Comparison of ENCODE assay signal across 9 mouse cellular contexts in genomic region chr8:57579845-57580244, GRCm38 (mm10).
A peak's percentile ranks its signal among the peaks of the same experiment; 100 is the strongest.
DNase-seq lines count a peak whose midpoint lies in the region; ATAC-seq and TF ChIP-seq lines count a peak whose summit lies in the region.
"Had no signal": no experiment of that assay in that cellular context is flagged by ENCODE, and none has a peak within 500 bp of the region (broad histone marks: within the 10 kb centered on the region; RNA-seq: fewer than 3 reads in every experiment).

No protein-coding gene starts in this region.

- H3K4me1 ChIP-seq in lung, adult 2 months (ENCODE audit: control insufficient read depth, insufficient read depth, low read length) = peaks cover 4% of the 10 kb centered on the region
- H3K4me1 ChIP-seq in intestine, embryonic 15.5 days (replicated peaks) = no peaks in the 10 kb centered on the region; the same call in 1 of the 2 replicates

- DNase-seq in lung, adult 18-20 months = peak; percentile 21 to 27
- no peak for DNase-seq in lung, adult 2 months
- DNase-seq in naive thymus-derived CD4-positive, alpha-beta T cell, adult 2 months (ENCODE audit: low read depth) = peak; percentile 60
- no peak for DNase-seq in frontal cortex, adult 2 months (ENCODE audit: extremely low spot score in 1 of 2, low spot score in 1 of 2)
- DNase-seq in layer of hippocampus, postnatal 14 days (ENCODE audit: low spot score in 2 of 2) = no peak
- DNase-seq in urinary bladder, postnatal 14 days (ENCODE audit: low spot score) = no peak
- no peak for DNase-seq in adrenal gland, postnatal 10 days

- no peaks in the 10 kb centered on the region for H3K9me3 ChIP-seq in intestine, embryonic 15.5 days
- H3K9me3 ChIP-seq: limb, embryonic 15.5 days had no signal

- WGBS in lung, adult 2 months = 51% methylated on average over 6 of the region's 6 CpGs
- WGBS in intestine, embryonic 15.5 days = 67% methylated on average over 6 of the region's 6 CpGs

- H3K4me3 ChIP-seq in lung, adult 2 months (replicated peaks; ENCODE audit: extremely low read depth, low read depth, low read length) = no peak overlapping the region
- H3K4me3 ChIP-seq in intestine, embryonic 15.5 days (replicated peaks) = no peak overlapping the region
- H3K4me3 ChIP-seq: limb, embryonic 15.5 days had no signal

- no peak overlapping the region for H3K4me2 ChIP-seq in intestine, embryonic 15.5 days (replicated peaks)
- H3K4me2 ChIP-seq: limb, embryonic 15.5 days had no signal

- TF ChIP-seq POLR2A in lung, adult 2 months (IDR thresholded peaks at IDR 0.05; ENCODE audit: borderline replicate concordance, extremely low read depth, low read depth, low read length) = no peak

- no peaks in the 10 kb centered on the region for H3K36me3 ChIP-seq in intestine, embryonic 15.5 days
- H3K36me3 ChIP-seq: limb, embryonic 15.5 days had no signal

- peak; percentile 58 for ATAC-seq in intestine, embryonic 15.5 days

- H3K27ac ChIP-seq in intestine, embryonic 15.5 days = no peak overlapping the region
- H3K27ac ChIP-seq: limb, embryonic 15.5 days had no signal

- H3K9ac ChIP-seq in intestine, embryonic 15.5 days = no peak overlapping the region
- H3K9ac ChIP-seq: limb, embryonic 15.5 days had no signal

- TF ChIP-seq CTCF in lung, adult 2 months (IDR thresholded peaks at IDR 0.05; ENCODE audit: insufficient read depth, low read length) = no peak

- no peaks in the 10 kb centered on the region for H3K27me3 ChIP-seq in intestine, embryonic 15.5 days (replicated peaks)
- H3K27me3 ChIP-seq: limb, embryonic 15.5 days had no signal

Comparison
In these comparisons a context has a peak if more than half of its experiments do, and no peak if none do; other contexts are left out.
1. DNase-seq: peak in lung, adult 18-20 months (2 of 2) and naive thymus-derived CD4-positive, alpha-beta T cell, adult 2 months (single experiment); none in lung, adult 2 months (single experiment), frontal cortex, adult 2 months (0 of 2), layer of hippocampus, postnatal 14 days (0 of 2), urinary bladder, postnatal 14 days (single experiment) and adrenal gland, postnatal 10 days (single experiment).